Mouse (Mus musculus) ES-E14 (cell line): ENCODE measurements at regions not wholly inside any gene's neighbourhood (a gene's known extent, or its start where the extent isn't known, plus 50 kb on each side); places are given as distances from the start of the nearest gene placed in this dataset.

Experiments used
- CHD2 ChIP-seq: IDR thresholded peaks from 2 replicates; pipeline ENCODE4 v1.6.1; 2014; ENCODE audit warnings: mild to moderate bottlenecking, low read depth, low read length, inconsistent platforms
- HCFC1 ChIP-seq: IDR thresholded peaks from 2 replicates; pipeline ENCODE4 v1.6.1; 2012; ENCODE audit warnings: low read length, inconsistent platforms, borderline replicate concordance; ENCODE audit not compliant: insufficient read depth
- MAFK ChIP-seq: IDR thresholded peaks from 2 replicates; pipeline ENCODE4 v1.6.1; 2014; ENCODE audit warnings: mild to moderate bottlenecking, low read depth, low read length, inconsistent platforms; ENCODE audit not compliant: insufficient read depth
- ZC3H11A ChIP-seq: IDR thresholded peaks from 2 replicates; pipeline ENCODE4 v1.6.1; 2012; ENCODE audit warnings: low read depth, mild to moderate bottlenecking, inconsistent platforms, low read length, borderline replicate concordance

- no peak for TF ChIP-seq HCFC1
- TF ChIP-seq ZC3H11A: no peak
- no peak for TF ChIP-seq MAFK
- no peak for TF ChIP-seq CHD2
Observed at GRCm38 (mm10) chr2:30682146-30682825, 87.4 kb downstream of the Cstad start.
